Comparison of ENCODE assay signal across 8 mouse cellular contexts in genomic region chr2:5894843-5895570, GRCm38 (mm10). TPM values are rescaled to one million over a fixed set of nuclear protein-coding genes. Genes with fewer than 3 reads are reported as not detected.
DNase-seq lines count a peak whose midpoint lies in the region; ATAC-seq lines count a peak whose summit lies in the region.

Gene Sec61a2 (minus strand): TSS chr2:5895432.

- H3K9ac ChIP-seq in intestine, embryonic 14.5 days (ENCODE audit: low read length): peak within 1 kb of the TSS; percentile 92

- H3K27me3 ChIP-seq in intestine, embryonic 14.5 days (replicated peaks; ENCODE audit: control insufficient read depth, insufficient read depth, low read length): no peaks in the 10 kb centered on the region

- peak within 1 kb of the TSS; percentile 92 for H3K4me3 ChIP-seq in intestine, embryonic 14.5 days (ENCODE audit: low read depth, low read length)

- peak within 1 kb of the TSS; percentile 72 for H3K4me2 ChIP-seq in intestine, embryonic 14.5 days (ENCODE audit: low read length)

- peaks cover 9% of the 10 kb centered on the region; the same call in 1 of the 2 replicates for H3K4me1 ChIP-seq in intestine, embryonic 14.5 days (replicated peaks; ENCODE audit: control insufficient read depth, insufficient read depth, low read length)

- peak; percentile 100 for DNase-seq in adrenal gland, adult 18-20 months (ENCODE audit: low spot score in 2 of 2)
- peak; percentile 99 for DNase-seq in embryo, embryonic 11 days
- DNase-seq in gastrocnemius, postnatal 25 days: peak; percentile 96
- peak; percentile 100 for DNase-seq in intestine, embryonic 14.5 days (ENCODE audit: low spot score)
- peak; percentile 98 to 99 for DNase-seq in left cerebral cortex, postnatal 14 days (ENCODE audit: low spot score in 2 of 2)
- peak; percentile 98 for DNase-seq in mesoderm, embryonic 11.5 days (ENCODE audit: low read depth, low spot score)
- peak; percentile 98 to 99 for DNase-seq in right cerebral cortex, postnatal 36 days (ENCODE audit: low spot score in 2 of 2)
- DNase-seq in yolk sac, embryonic 10.5 days (ENCODE audit: low spot score): peak; percentile 98

- intact Hi-C loops in left cerebral cortex, postnatal 14 days (cut with DNase I): no loop called here

- WGBS in intestine, embryonic 14.5 days: under 1% methylated on average over 58 of the region's 62 CpGs

- H3K36me3 ChIP-seq in intestine, embryonic 14.5 days (ENCODE audit: control insufficient read depth, insufficient read depth, low read length): peaks cover 32% of the 10 kb centered on the region

- ATAC-seq in intestine, embryonic 14.5 days (replicated peaks; ENCODE audit: low FRiP score, low TSS enrichment, low read depth): peak; percentile 99

- peak within 1 kb of the TSS; percentile 83 for H3K27ac ChIP-seq in intestine, embryonic 14.5 days (ENCODE audit: low read depth)

- H3K9me3 ChIP-seq in intestine, embryonic 14.5 days (ENCODE audit: control insufficient read depth, low read length): no peaks in the 10 kb centered on the region

RNA-seq across cellular contexts. Expression of gene Sec61a2, which starts in this region (rescaled TPM):
- 10 to 100 TPM; 31.9 to 32.2 TPM for total RNA-seq in adrenal gland, adult 18-20 months (2021)
- total RNA-seq in gastrocnemius, postnatal 25 days (2021): 10 to 100 TPM; 29.1 to 34.2 TPM
- polyA plus RNA-seq in intestine, embryonic 14.5 days (2014; fragmentation: Nextera tagmentation; extraction: Ambion mirVana): 77.9 and 87.3 TPM in 2 replicates
- 100 to 1,000 TPM; 116 to 123 TPM for total RNA-seq in left cerebral cortex, postnatal 14 days (2021)

Comparison
In these comparisons a context has a peak if more than half of its experiments do, and no peak if none do; other contexts are left out.
1. Peak in every context shown above with its lines: DNase-seq, ATAC-seq, H3K4me3 ChIP-seq and H3K27ac ChIP-seq.